ENCODE assay signal across 16 mouse cellular contexts in genomic region chr3:55774203-55774602, GRCm38 (mm10). TPM values are rescaled to one million over a fixed set of nuclear protein-coding genes. Genes with fewer than 3 reads are reported as not detected.
DNase-seq lines count a peak whose midpoint lies in the region; ATAC-seq and TF ChIP-seq lines count a peak whose summit lies in the region.
"Had no signal": no experiment of that assay in that cellular context is flagged by ENCODE, and none has a peak within 500 bp of the region (broad histone marks: within the 10 kb centered on the region; RNA-seq: fewer than 3 reads in every experiment).

No protein-coding gene starts in this region.

- H3K27me3 ChIP-seq in forebrain, embryonic 13.5 days = peaks cover 27% of the 10 kb centered on the region
- peaks cover 16% of the 10 kb centered on the region for H3K27me3 ChIP-seq in forebrain, embryonic 11.5 days (ENCODE audit: control insufficient read depth, insufficient read depth, low read length)
- H3K27me3 ChIP-seq in midbrain, embryonic 12.5 days = no peaks in the 10 kb centered on the region; the same call in 1 of the 2 replicates
- H3K27me3 ChIP-seq in kidney, embryonic 15.5 days = peaks cover 17% of the 10 kb centered on the region
- H3K27me3 ChIP-seq in lung, postnatal 0 days (replicated peaks; ENCODE audit: insufficient read depth, low read length) = peaks cover 3% of the 10 kb centered on the region

- H3K9ac ChIP-seq in forebrain, embryonic 13.5 days = no peak overlapping the region
- no peak overlapping the region for H3K9ac ChIP-seq in forebrain, embryonic 11.5 days (ENCODE audit: low read length)
- H3K9ac ChIP-seq in midbrain, embryonic 12.5 days (replicated peaks) = no peak overlapping the region
- H3K9ac ChIP-seq in kidney, embryonic 15.5 days = no peak overlapping the region
- H3K9ac ChIP-seq in lung, postnatal 0 days (replicated peaks; ENCODE audit: low read depth) = no peak overlapping the region
- H3K9ac ChIP-seq: lung, embryonic 15.5 days had no signal

- H3K9me3 ChIP-seq in forebrain, embryonic 13.5 days (replicated peaks) = no peaks in the 10 kb centered on the region
- H3K9me3 ChIP-seq in forebrain, embryonic 11.5 days (ENCODE audit: control insufficient read depth, low read length) = no peaks in the 10 kb centered on the region
- no peaks in the 10 kb centered on the region for H3K9me3 ChIP-seq in midbrain, embryonic 12.5 days
- H3K9me3 ChIP-seq in kidney, embryonic 15.5 days (replicated peaks) = no peaks in the 10 kb centered on the region
- H3K9me3 ChIP-seq in lung, postnatal 0 days (ENCODE audit: low read length) = no peaks in the 10 kb centered on the region
- H3K9me3 ChIP-seq: embryonic facial prominence, embryonic 10.5 days; lung, embryonic 15.5 days had no signal

- WGBS in forebrain, embryonic 13.5 days = 61% methylated on average over 6 of the region's 6 CpGs
- WGBS in forebrain, embryonic 11.5 days = 71% methylated on average over 6 of the region's 6 CpGs
- 53% methylated on average over 6 of the region's 6 CpGs for WGBS in midbrain, embryonic 12.5 days
- 50% methylated on average over 6 of the region's 6 CpGs for WGBS in kidney, embryonic 15.5 days
- WGBS in lung, postnatal 0 days = 51% methylated on average over 6 of the region's 6 CpGs

- TF ChIP-seq CTCF in lung, postnatal 0 days (IDR thresholded peaks at IDR 0.05) = no peak

- no peaks in the 10 kb centered on the region for H3K36me3 ChIP-seq in forebrain, embryonic 13.5 days (ENCODE audit: poor library complexity, severe bottlenecking)
- H3K36me3 ChIP-seq in forebrain, embryonic 11.5 days (ENCODE audit: control insufficient read depth, insufficient read depth, low read length) = no peaks in the 10 kb centered on the region
- H3K36me3 ChIP-seq in midbrain, embryonic 12.5 days = no peaks in the 10 kb centered on the region
- no peaks in the 10 kb centered on the region for H3K36me3 ChIP-seq in kidney, embryonic 15.5 days
- H3K36me3 ChIP-seq in lung, postnatal 0 days (ENCODE audit: insufficient read depth, low read length) = no peaks in the 10 kb centered on the region
- H3K36me3 ChIP-seq: lung, embryonic 15.5 days had no signal

- no peak overlapping the region for H3K27ac ChIP-seq in forebrain, embryonic 13.5 days
- H3K27ac ChIP-seq in forebrain, embryonic 11.5 days (ENCODE audit: low read depth, low read length) = no peak overlapping the region
- peak overlapping the region; percentile 64 for H3K27ac ChIP-seq in midbrain, embryonic 12.5 days (replicated peaks)
- no peak overlapping the region for H3K27ac ChIP-seq in kidney, embryonic 15.5 days
- H3K27ac ChIP-seq in lung, postnatal 0 days (ENCODE audit: low read length) = no peak overlapping the region
- H3K27ac ChIP-seq: embryonic facial prominence, embryonic 10.5 days; lung, embryonic 15.5 days had no signal

- TF ChIP-seq EP300 in lung, postnatal 0 days (IDR thresholded peaks at IDR 0.05) = no peak

- H3K4me1 ChIP-seq in forebrain, embryonic 13.5 days = peaks cover 8% of the 10 kb centered on the region
- no peaks in the 10 kb centered on the region for H3K4me1 ChIP-seq in forebrain, embryonic 11.5 days (replicated peaks; ENCODE audit: control insufficient read depth, insufficient read depth, low read length)
- H3K4me1 ChIP-seq in midbrain, embryonic 12.5 days = peaks cover 11% of the 10 kb centered on the region; the same call in 1 of the 2 replicates
- no peaks in the 10 kb centered on the region for H3K4me1 ChIP-seq in kidney, embryonic 15.5 days
- no peaks in the 10 kb centered on the region for H3K4me1 ChIP-seq in lung, postnatal 0 days (ENCODE audit: insufficient read depth, low read depth, low read length)
- H3K4me1 ChIP-seq: lung, embryonic 15.5 days had no signal

- H3K4me3 ChIP-seq in forebrain, embryonic 13.5 days = no peak overlapping the region
- H3K4me3 ChIP-seq in forebrain, embryonic 11.5 days (ENCODE audit: low read depth, low read length) = no peak overlapping the region
- no peak overlapping the region for H3K4me3 ChIP-seq in midbrain, embryonic 12.5 days
- no peak overlapping the region for H3K4me3 ChIP-seq in kidney, embryonic 15.5 days (replicated peaks)
- H3K4me3 ChIP-seq in lung, postnatal 0 days (ENCODE audit: low read depth, low read length) = no peak overlapping the region
- H3K4me3 ChIP-seq: embryonic facial prominence, embryonic 10.5 days; lung, embryonic 15.5 days had no signal

- peak; percentile 57; the same call in 1 of the 2 replicates for ATAC-seq in forebrain, embryonic 13.5 days
- no peak for ATAC-seq in forebrain, embryonic 11.5 days (replicated peaks; ENCODE audit: low FRiP score)
- peak; percentile 45; the same call in 1 of the 2 replicates for ATAC-seq in midbrain, embryonic 12.5 days (ENCODE audit: low FRiP score, low read depth)
- ATAC-seq in kidney, embryonic 15.5 days (replicated peaks; ENCODE audit: low FRiP score) = no peak
- no peak for ATAC-seq in lung, postnatal 0 days

- no peak for DNase-seq in forebrain, embryonic 11.5 days (ENCODE audit: low spot score)
- peak; percentile 73 for DNase-seq in retina, postnatal 1 day
- no peak for DNase-seq in retina, embryonic 14.5 days (ENCODE audit: low spot score)
- no peak for DNase-seq in thymus, adult 18-20 months
- no peak for DNase-seq in lung, postnatal 0 days (ENCODE audit: low spot score)
- DNase-seq: heart, postnatal 4 days; kidney, adult 9 months; layer of hippocampus, postnatal 36 days; liver; spleen, adult 18-20 months had no signal

- H3K4me2 ChIP-seq in forebrain, embryonic 13.5 days = no peak overlapping the region
- no peak overlapping the region for H3K4me2 ChIP-seq in forebrain, embryonic 11.5 days (ENCODE audit: low read depth, low read length, severe bottlenecking)
- H3K4me2 ChIP-seq in midbrain, embryonic 12.5 days (replicated peaks) = no peak overlapping the region
- no peak overlapping the region for H3K4me2 ChIP-seq in kidney, embryonic 15.5 days
- no peak overlapping the region for H3K4me2 ChIP-seq in lung, postnatal 0 days (replicated peaks; ENCODE audit: low read depth, low read length)
- H3K4me2 ChIP-seq: lung, embryonic 15.5 days had no signal

RNA-seq across cellular contexts. Expression of gene Mab21l1, which starts 8.1 kb away (rescaled TPM):
- 16.1 and 42.0 TPM in 2 replicates for polyA plus RNA-seq in forebrain, embryonic 13.5 days (2015; fragmentation: Nextera tagmentation; extraction: Ambion mirVana)
- polyA plus RNA-seq in forebrain, embryonic 11.5 days (2014; fragmentation: Nextera tagmentation; extraction: Ambion mirVana) = 16.6 and 20.5 TPM in 2 replicates
- polyA plus RNA-seq in midbrain, embryonic 12.5 days (2016; fragmentation: Nextera tagmentation; extraction: Ambion mirVana) = 148 and 164 TPM in 2 replicates
- 0.98 and 1.8 TPM in 2 replicates for polyA plus RNA-seq in kidney, embryonic 15.5 days (2015; fragmentation: Nextera tagmentation; extraction: Ambion mirVana)
- polyA plus RNA-seq in lung, postnatal 0 days (2015; fragmentation: Nextera tagmentation; extraction: Ambion mirVana) = 0.24 TPM in 1 of 2 replicates, not detected in the other
- polyA plus RNA-seq: testis, adult 2 months had no signal

Comparison
In these comparisons a context has a peak if more than half of its experiments do, and no peak if none do; other contexts are left out.
1. ATAC-seq: peak in forebrain, embryonic 13.5 days (single experiment) and midbrain, embryonic 12.5 days (single experiment); none in forebrain, embryonic 11.5 days (single experiment), kidney, embryonic 15.5 days (single experiment) and lung, postnatal 0 days (single experiment).